Mouse (Mus musculus): Measurements from ENCODE around the gene Ric8b. TPM values are rescaled to one million over a fixed set of nuclear protein-coding genes. Genes with fewer than 3 reads are reported as not detected.

The Ric8b gene
- 44.9 and 49.9 TPM in 2 replicates for polyA plus RNA-seq (2015; fragmentation: Nextera tagmentation; extraction: Ambion mirVana)

DNA sequence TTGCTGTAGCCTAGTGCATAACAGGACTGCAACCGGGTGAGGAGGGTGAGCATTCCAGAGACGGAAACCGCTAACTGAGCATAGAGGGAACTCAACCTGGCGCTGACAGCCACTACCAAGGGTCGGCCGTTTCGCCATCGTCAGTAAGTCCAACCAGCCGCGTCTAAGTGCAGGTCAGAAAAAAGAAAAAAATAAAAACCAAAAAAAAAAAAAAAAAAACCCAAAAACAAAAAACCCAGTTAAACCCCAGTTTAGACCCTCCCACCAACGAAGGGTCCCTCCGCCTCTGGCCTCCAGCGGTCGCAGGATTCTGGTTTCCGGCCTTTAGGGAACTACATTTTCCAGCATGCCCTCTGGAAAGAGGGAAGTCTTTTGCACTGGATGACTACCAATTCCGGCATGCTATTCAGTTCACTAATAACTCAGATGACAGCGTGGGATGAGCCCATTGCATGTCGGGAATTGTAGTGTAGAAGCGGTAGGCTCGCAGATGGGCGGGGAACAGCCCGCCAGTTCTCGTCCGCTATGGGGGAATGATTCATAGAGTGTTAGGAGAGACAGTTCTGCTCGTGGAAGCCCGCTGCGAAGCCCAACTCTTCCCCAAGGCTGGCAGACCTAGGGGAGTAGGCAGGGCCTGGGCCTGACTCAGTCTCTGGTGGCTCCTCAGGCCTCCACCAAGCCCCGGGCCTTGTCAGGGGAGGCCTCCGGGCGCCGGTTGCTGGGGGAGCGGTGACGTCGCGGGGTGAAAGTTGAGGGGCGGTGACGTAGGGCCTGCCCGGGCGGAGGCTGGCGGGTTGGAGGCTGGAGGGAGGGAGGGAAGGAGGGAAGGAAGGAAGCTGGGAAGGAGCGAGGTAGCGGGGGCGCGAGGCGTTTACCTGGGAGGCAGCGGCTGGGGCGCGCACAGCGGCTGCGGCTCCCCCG lies at the start of gene Ric8b:
Ric8b (plus strand) TSS at position 807 of the 921 bp plus-strand sequence.
- Histone ChIP-seq H3K27me3 (no peaks in the 10 kb centered on the region), H3K4me2 (replicated peaks) (peak within 1 kb of the TSS; percentile 78), H3K4me3 (replicated peaks) (peak within 1 kb of the TSS; percentile 84), H3K9me3 (no peaks in the 10 kb centered on the region), H3K9ac (replicated peaks) (peak within 1 kb of the TSS; percentile 95), H3K27ac (peak within 1 kb of the TSS; percentile 98), H3K4me1 (replicated peaks) (peaks cover 28% of the 10 kb centered on the region), H3K36me3 (no peaks in the 10 kb centered on the region)
- under 1% methylated on average over 49 of the region's 51 CpGs for WGBS
- ATAC-seq: peak; percentile 97

DNA sequence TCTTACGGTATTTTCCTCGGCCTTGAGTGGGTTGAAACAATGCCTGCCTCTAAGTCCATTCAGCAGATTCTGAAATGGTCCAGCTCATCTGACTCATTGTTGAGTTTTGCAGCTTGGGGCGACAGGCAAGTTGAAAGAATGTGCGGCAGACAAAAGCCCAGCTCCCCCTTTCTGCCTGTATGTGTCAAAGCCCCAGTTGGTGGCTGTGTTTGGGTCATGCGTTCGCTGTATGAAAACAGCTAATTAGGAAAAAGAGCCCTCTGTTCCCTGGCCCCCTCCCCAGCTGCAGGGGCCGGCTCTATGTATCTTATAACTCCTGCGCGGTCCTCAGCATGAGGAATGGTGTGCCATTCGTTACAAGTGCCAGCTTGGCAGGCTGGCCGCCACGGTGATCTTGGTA lies 46.1 kb upstream of the Ric8b start:
- Histone ChIP-seq H3K9me3 (no peaks in the 10 kb centered on the region), H3K4me2 (replicated peaks) (peak overlapping the region; percentile 32), H3K27me3 (no peaks in the 10 kb centered on the region), H3K4me1 (replicated peaks) (peaks cover 16% of the 10 kb centered on the region), H3K9ac (replicated peaks) (no peak overlapping the region), H3K36me3 (peaks cover 20% of the 10 kb centered on the region), H3K4me3 (replicated peaks) (no peak overlapping the region), H3K27ac (peak overlapping the region; percentile 44; the same call in 1 of the 2 replicates)
- ATAC-seq: peak; percentile 82
- 18% methylated on average over 12 of the region's 12 CpGs for WGBS

DNA sequence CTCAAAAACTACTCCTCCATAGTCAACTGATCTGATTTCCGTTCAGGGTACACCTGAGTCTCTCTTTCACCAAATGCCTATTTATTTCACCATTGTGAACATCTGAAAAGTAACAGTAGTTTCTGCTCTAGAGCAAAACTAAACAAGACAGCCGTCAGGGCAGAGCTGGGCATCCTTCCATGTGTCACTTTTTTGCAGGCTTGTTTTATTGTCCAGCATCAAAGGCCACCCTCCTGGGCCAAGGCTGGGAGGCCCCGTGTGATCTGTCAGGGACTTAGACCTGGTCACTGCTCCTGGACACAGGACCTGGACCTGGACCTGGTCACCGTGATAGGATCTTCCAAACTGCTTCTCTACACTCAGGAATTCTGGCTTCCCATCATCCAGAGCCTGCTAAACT lies 45.5 kb upstream of the Ric8b start:
- H3K27ac ChIP-seq: no peak overlapping the region
- peaks cover 19% of the 10 kb centered on the region for H3K36me3 ChIP-seq
- H3K4me3 ChIP-seq (replicated peaks): no peak overlapping the region
- no peak for ATAC-seq
- H3K9me3 ChIP-seq: no peaks in the 10 kb centered on the region
- H3K4me2 ChIP-seq (replicated peaks): no peak overlapping the region
- H3K27me3 ChIP-seq: no peaks in the 10 kb centered on the region
- no peak overlapping the region for H3K9ac ChIP-seq (replicated peaks)
- WGBS: 69% methylated on average over 4 of the region's 4 CpGs
- H3K4me1 ChIP-seq (replicated peaks): peaks cover 16% of the 10 kb centered on the region

DNA sequence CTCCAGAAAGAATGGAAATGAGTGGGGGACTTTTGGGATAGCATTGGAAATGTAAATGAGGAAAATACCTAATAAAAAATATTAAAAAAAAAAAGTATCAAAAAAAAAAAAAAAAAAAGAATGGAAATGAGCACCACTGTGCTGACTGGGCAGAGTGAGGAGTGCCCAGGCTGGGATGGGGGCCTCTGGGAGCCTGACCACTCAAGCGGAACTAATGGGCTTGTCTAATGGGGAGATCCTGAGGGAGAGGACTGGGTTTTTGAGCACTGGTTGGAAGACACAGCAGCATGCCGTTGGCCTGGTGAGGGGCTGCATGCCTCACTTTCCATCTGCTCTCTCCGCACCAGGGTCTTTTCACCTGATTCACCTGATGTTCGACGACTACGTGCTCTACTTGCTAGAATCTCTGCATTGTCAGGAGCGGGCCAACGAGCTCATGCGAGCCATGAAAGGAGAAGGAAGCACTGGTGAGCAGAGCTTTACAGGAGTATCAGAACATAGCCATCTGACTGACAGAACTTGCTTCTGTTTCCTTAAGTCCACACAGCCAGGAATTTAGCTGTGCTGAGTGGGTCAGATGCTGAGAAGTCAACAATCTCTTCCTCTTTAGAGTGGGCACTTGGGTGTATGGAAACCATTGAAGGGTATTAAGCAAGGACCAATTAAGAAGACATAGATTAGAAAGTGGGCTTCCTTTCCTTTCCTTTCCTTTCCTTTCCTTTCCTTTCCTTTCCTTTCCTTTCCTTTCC lies 37.4 kb upstream of the Ric8b start:
- peaks cover 5% of the 10 kb centered on the region; the same call in 1 of the 2 replicates for H3K4me1 ChIP-seq (replicated peaks)
- no peak overlapping the region for H3K4me3 ChIP-seq (replicated peaks)
- H3K27me3 ChIP-seq: no peaks in the 10 kb centered on the region
- 52% methylated on average over 9 of the region's 9 CpGs for WGBS
- H3K4me2 ChIP-seq (replicated peaks): no peak overlapping the region
- peak; percentile 71 for ATAC-seq
- no peak overlapping the region for H3K9ac ChIP-seq (replicated peaks)
- no peaks in the 10 kb centered on the region for H3K9me3 ChIP-seq
- H3K36me3 ChIP-seq: no peaks in the 10 kb centered on the region
- no peak overlapping the region for H3K27ac ChIP-seq

DNA sequence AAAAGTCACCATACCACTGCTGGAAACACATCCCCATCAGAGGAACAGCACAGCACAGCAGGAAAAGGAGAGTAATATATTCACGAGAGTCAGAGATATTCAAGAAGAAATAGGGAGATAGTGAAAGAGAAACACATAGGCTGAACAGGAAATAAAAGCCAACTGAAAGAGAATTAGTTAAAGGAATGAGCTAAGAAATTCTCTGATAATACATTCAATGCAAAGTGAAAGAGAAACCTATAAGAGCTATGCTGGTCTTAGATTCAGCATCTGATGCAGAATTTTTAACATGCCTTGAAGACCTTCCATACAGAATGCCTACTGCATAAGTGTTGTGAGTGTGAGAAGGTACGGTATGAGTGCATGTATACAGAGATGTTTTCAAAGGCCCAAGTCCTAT lies 34.9 kb upstream of the Ric8b start:
- H3K27me3 ChIP-seq: no peaks in the 10 kb centered on the region
- no peak overlapping the region for H3K27ac ChIP-seq
- peaks cover 5% of the 10 kb centered on the region; the same call in 1 of the 2 replicates for H3K4me1 ChIP-seq (replicated peaks)
- H3K9me3 ChIP-seq: no peaks in the 10 kb centered on the region
- no peaks in the 10 kb centered on the region for H3K36me3 ChIP-seq
- 94% methylated on average over 2 of the region's 2 CpGs for WGBS
- no peak for ATAC-seq
- H3K9ac ChIP-seq (replicated peaks): no peak overlapping the region
- no peak overlapping the region for H3K4me2 ChIP-seq (replicated peaks)
- no peak overlapping the region for H3K4me3 ChIP-seq (replicated peaks)

DNA sequence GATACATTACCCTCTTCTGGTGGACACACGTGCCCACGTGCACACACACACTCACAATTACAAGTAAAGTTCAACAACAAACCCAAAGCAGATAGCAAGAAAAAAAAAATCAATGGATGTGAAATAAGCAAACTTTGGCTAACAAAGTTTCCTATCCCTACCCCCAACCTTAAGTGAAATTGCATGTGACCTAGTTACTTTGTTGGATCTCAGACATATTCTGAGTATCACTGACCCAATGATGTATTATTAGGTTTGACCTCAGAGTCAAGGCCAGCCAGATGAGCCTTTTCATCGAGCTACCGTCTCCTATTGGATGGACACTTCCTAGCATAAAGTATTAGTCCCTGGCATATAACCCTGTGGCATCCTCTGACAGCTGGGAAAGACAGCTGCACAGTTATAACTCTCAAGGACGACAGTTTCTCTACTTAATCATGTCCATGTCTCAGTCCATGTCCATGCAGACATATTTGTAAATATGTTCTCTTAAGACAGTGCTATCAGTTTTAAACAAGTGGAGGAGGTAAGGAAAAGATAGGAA lies 32.0 kb upstream of the Ric8b start:
- Histone ChIP-seq H3K9me3 (no peaks in the 10 kb centered on the region), H3K27ac (no peak overlapping the region), H3K4me3 (replicated peaks) (no peak overlapping the region), H3K9ac (replicated peaks) (no peak overlapping the region), H3K27me3 (no peaks in the 10 kb centered on the region), H3K4me2 (replicated peaks) (no peak overlapping the region), H3K4me1 (replicated peaks) (peaks cover 14% of the 10 kb centered on the region), H3K36me3 (no peaks in the 10 kb centered on the region)
- 80% methylated on average over 5 of the region's 5 CpGs for WGBS
- no peak for ATAC-seq

DNA sequence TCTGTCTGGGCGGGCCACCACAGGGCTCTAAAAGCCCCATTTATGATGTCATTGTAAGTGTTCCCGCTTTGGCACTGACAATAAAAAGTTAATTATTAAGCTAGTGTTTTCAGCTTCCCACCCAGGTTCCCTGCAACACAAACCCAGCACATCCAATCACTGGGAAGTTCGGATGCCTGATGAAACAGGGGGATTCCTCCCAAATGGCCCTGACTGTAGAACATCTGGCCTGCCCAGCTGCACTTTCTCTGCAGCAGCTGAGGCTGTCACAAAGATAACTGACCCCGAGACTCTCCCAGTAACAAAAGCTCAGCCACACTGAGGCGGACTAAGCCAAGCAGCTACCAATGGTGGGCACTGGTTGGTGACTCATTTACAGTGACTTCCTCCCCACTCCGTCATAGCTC lies 31.2 kb upstream of the Ric8b start:
- H3K36me3 ChIP-seq: no peaks in the 10 kb centered on the region
- H3K27me3 ChIP-seq: no peaks in the 10 kb centered on the region
- 57% methylated on average over 6 of the region's 6 CpGs for WGBS
- no peak for ATAC-seq
- no peak overlapping the region for H3K27ac ChIP-seq
- H3K9me3 ChIP-seq: no peaks in the 10 kb centered on the region
- no peak overlapping the region for H3K4me2 ChIP-seq (replicated peaks)
- no peak overlapping the region for H3K4me3 ChIP-seq (replicated peaks)
- H3K9ac ChIP-seq (replicated peaks): no peak overlapping the region
- peaks cover 14% of the 10 kb centered on the region for H3K4me1 ChIP-seq (replicated peaks)

DNA sequence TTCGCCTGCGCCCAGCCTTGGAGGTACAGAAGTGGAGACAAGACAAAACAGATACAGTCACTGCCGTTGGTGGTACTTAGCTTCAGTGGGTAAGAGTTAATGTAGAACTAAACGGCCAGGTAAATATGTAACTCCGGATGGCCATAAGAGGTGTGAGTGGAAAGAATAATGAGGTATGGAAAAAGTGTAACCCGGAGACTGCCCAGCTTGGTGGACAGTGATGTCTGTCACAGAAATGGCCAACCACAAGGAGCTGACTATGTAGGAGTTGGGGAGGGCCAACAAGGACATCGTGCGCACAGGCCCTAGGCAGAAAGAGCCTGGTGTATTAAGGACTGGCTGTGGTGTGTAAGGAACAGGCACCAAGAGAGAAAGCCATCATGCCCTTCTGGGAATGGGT lies 30.6 kb upstream of the Ric8b start:
- H3K36me3 ChIP-seq: peaks cover 3% of the 10 kb centered on the region; the same call in 1 of the 2 replicates
- ATAC-seq: no peak
- H3K27me3 ChIP-seq: no peaks in the 10 kb centered on the region
- H3K4me2 ChIP-seq (replicated peaks): no peak overlapping the region
- H3K4me1 ChIP-seq (replicated peaks): peaks cover 14% of the 10 kb centered on the region
- no peak overlapping the region for H3K9ac ChIP-seq (replicated peaks)
- H3K27ac ChIP-seq: no peak overlapping the region
- WGBS: 94% methylated on average over 8 of the region's 8 CpGs
- H3K9me3 ChIP-seq: no peaks in the 10 kb centered on the region
- no peak overlapping the region for H3K4me3 ChIP-seq (replicated peaks)

DNA sequence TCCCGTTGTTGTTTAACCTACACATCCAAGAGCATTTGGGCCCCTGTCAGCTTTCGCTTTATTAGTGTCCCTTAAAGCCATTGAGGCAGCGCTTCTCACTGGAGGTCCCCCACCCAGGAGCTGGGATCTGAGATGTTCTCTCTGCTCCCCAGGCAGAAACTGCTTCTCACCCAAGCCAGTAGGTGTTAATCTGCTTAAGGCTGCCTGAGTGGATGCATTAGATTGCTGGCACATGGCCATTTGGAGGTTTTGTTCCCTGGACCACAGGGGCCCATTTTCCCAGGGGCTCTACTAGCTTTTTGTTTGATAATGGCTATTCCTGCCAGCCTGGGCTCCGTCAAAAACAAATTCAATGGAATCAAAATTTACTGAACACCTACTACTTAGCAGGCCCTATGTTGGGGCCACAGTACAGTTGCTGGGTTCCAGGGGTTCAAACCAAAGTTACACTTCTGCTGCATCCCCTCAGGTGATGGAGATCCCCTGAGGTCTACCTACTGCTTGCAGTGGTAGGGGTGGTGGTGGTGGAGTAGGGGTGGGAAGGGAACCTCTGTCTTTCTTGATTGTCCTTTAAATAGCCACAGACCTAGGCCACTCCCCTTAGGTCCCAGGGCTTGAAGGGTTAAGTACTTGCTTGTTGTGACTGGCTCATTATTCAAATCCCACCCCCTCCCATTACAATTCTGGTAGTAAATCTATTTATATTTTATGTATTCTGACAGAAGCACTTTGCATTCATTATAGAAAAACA lies 28.1 kb upstream of the Ric8b start:
- H3K27ac ChIP-seq: peak overlapping the region; percentile 47
- no peaks in the 10 kb centered on the region for H3K27me3 ChIP-seq
- 37% methylated on average over 4 of the region's 4 CpGs for WGBS
- H3K36me3 ChIP-seq: peaks cover 11% of the 10 kb centered on the region
- no peaks in the 10 kb centered on the region for H3K9me3 ChIP-seq
- peaks cover 14% of the 10 kb centered on the region for H3K4me1 ChIP-seq (replicated peaks)
- no peak overlapping the region for H3K4me3 ChIP-seq (replicated peaks)
- H3K4me2 ChIP-seq (replicated peaks): no peak overlapping the region
- no peak overlapping the region for H3K9ac ChIP-seq (replicated peaks)
- peak; percentile 76 for ATAC-seq

DNA sequence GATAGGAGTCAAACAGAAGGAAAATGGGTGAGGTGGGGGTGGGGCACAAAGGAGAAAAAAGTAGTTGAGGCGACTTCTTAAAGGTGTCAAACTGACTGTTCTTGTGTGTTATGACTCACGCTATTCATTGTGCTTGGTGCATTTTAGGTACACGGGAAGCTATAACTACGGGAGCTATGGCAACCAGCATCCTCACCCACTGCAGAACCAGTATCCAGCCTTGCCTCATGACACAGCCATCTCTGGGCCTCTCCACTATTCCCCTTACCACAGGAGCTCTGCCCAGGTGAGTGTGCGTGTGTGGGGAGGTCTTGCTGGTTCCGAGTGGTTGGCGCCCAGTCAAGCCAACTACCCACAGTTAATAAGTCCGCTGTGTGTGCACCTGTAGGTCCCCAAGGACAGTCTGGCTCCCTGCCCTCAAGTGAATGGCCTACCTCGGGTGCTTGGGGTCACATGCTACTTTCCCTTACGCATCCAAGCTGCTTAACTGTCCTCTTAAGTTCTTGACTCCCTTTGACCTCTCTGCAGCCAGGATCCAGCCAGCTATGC lies 21.5 kb upstream of the Ric8b start:
- no peak for ATAC-seq
- H3K4me3 ChIP-seq (replicated peaks): no peak overlapping the region
- no peaks in the 10 kb centered on the region for H3K9me3 ChIP-seq
- H3K9ac ChIP-seq (replicated peaks): no peak overlapping the region
- no peak overlapping the region for H3K27ac ChIP-seq
- H3K27me3 ChIP-seq: no peaks in the 10 kb centered on the region
- H3K4me1 ChIP-seq (replicated peaks): no peaks in the 10 kb centered on the region
- no peak overlapping the region for H3K4me2 ChIP-seq (replicated peaks)
- H3K36me3 ChIP-seq: peaks cover 64% of the 10 kb centered on the region
- WGBS: 93% methylated on average over 10 of the region's 10 CpGs

Data from midbrain, embryonic 13.5 days (tissue).